Mouse (Mus musculus): Measurements from ENCODE around the gene Afap1. TPM values are rescaled to one million over a fixed set of nuclear protein-coding genes. Genes with fewer than 3 reads are reported as not detected.

Afap1 gene
- total RNA-seq, 1 experiment from 2014 or later = 20.8 TPM

DNA sequence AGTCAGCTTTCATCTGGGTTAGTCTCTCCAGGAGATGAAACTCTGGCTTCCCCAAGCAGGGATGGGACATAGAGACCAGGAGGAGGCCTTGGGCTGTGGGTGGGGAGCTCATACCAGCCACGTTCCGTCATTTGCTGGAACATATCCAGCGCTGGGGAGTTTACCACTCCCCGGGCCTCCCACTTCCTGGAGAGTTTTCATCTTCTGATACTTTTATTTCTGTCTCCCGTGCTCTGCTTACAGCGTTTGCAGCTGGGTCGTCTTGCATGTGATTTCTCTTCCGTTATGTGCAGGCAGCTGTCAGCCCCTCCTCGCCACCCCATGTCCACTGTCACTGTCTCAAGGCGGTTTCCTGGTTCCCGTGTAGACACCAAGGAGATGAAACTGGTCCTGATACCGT lies 80.7 kb downstream of the Afap1 start:
- DNase-seq = peak; percentile 89

DNA sequence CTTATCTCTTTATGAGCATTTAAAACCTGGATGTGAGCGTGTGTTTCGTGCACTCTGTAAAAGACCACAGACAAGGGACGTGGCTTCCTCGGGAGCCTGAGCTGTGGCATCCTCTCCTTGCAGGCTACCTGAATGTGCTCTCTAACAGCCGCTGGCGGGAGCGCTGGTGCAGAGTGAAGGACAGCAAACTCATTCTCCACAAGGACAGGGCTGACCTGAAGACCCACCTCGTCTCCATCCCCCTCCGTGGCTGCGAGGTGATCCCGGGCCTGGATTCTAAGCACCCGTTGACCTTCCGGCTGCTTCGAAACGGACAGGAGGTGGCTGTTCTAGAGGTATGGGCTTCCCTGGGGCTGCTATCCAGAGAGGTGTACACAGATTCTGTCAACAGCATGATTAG lies 81.1 kb downstream of the Afap1 start:
- no peak for DNase-seq

DNA sequence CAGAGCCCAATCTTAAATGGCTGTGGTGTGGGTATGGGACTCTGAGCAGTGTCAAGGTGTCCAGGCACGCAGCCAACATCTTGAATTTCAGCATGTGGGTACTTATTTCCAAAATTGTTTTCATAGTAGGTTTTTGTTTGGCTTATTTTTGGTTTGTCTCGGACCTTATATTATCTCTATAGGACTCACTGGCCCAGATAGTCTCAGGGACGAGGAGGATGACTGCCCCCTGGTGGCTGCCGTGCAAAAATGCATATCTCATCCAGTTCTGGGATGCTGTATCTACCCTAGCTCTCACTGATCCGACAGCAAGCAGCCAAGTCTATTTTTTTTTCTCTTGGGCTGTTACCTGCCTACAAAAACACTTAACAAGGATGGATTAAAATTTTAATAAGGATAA lies 82.6 kb downstream of the Afap1 start:
- DNase-seq = peak; percentile 89

DNA sequence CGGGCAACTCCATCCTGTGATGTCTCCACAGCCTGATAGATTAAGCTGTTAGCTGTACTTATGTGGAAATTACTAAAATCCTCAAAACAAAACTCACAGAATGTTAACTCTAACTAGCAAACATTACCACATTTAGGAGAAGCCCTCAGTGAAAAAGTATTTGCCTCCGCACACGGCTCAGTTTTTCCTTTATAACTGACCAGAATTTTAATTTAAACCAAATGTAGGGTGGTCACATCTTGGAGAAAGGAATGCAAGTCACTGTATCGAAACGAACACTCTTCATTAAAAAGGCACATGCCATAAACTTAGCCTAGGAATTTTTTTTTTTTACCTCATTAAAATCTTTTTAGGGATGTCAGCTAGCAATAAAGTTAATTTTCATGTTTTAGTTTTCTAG lies 87.4 kb downstream of the Afap1 start:
- no peak for DNase-seq

DNA sequence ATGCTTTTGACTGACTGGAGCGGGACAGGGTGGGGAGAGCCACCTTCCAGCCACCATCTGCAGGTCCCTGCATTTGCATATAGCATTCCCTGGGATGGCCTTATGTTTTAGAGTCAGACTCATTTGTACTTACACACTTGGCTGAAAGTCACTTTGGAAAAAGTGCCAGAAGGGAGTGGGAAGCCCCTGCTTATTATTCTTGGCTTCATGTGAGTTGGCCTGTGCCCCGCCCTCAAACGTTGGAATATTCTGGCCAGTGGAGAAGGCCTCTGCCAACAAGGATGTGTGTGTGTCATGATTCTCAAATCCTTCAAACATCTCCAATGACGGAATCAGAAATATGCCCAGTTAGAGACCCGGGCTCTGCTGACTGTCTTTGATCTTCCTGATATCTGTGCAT lies 88.2 kb downstream of the Afap1 start:
- no peak for DNase-seq

DNA sequence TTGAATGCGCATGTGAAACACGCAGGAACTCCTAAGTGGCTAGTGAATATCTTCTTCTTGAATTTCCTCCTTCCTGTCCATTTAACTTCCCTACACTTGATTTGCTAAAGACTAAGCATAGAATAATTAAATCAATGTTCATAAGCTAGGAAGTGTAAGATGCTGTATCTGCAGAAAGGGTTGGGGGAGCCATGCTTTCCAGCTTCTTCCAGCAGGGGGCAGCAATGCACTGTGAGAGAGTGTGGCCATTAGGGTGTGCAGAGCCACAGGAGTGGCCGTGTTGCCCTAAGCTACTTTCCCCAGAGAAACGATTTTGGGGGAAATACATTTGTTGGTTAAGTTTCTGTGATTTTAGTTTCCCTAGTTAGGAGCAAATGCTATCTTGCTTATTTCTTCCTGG lies 88.9 kb downstream of the Afap1 start:
- DNase-seq = peak; percentile 89

DNA sequence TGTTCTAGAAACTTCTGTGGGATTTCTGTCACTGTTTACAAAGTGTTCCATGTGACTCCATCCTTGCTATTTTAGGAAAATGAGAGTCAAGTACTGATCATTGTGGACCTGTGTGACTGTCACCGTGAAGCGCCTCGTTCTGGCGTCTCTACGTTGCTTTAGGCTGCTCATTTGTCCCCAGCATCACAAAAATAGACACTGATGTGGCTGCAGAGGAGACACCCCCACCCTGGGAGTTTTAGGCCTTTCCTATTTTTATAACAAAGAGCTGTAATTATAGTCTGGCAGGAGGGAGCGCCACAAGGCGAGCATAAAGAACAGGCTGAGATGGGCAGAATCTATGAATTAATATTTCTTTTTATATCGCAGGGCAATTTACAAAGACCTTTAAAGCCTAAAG lies 92.5 kb downstream of the Afap1 start:
- DNase-seq = no peak

DNA sequence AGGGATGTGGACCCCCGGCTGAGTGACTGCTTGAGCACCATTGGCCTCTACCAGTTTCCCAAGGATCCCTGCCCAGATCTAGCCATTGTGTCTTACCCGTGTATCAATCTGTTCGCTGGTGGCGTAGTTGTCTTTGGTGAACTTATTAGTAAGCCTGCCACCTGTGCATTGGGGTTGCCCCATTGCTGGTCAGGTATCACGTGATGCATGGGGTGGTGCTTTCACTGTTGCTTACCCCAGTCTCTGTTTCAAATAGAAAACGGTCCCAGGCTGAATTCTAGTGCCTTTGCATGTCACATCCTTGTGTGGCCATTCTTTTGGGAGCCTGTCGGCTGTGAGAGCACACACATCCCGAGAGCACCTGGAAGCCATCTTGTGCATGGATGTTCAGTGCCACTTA lies 95.0 kb downstream of the Afap1 start:
- DNase-seq = no peak

DNA sequence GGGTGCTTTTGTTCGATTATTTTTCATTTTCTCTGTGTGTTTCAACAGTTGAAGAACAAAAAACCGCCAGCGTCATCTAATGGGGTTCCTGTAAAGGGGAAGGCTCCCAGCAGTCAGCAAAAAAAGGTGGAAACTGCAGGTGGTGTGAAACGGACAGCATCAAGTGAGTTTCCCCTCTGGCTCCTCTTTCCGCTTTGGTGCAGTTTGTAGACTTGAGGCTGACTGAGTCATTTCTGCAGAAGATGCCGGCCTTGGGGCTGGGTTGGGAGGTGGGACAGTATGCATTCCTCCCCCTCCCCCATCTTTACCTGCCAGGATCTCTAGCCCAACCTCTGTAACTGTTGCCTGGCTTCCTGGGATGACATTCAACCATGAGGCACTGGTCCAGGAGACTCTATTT lies 96.4 kb downstream of the Afap1 start:
- DNase-seq = no peak

DNA sequence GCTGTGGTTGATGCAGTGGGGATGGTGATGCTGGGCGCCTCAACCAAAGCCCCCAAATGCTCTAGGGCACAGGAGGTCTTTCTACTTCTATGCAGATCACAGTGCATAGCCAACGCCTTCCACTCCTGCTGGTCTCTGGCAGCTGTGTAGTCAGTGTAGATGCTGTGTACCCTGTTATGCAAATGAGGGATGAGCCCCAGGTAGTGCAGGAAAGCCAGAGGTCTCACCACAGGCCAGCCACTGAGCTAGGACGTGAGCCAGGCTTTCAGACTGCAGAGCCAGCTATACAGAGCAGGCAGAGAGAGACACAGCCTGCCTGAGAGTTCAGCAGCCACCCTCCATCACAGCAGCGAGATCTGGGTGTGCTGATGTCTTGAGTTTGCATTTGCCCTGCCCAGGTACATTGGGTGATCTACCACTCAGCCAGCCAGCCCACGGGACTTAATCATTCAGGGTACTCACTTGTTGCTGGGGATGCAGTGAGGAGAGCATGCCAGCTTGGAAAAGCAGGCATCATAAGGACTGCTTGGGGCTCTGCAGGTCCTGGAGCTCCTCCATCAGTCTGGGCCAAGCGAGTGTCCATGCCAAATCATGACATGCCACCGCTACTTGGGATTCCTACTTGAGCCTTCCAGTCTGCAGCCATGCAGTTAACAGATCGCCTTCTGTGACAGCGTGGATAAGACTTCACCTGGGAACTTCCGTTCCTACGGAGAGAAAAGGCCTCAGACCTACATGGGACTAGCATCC lies 97.0 kb downstream of the Afap1 start:
- no peak for DNase-seq

DNA sequence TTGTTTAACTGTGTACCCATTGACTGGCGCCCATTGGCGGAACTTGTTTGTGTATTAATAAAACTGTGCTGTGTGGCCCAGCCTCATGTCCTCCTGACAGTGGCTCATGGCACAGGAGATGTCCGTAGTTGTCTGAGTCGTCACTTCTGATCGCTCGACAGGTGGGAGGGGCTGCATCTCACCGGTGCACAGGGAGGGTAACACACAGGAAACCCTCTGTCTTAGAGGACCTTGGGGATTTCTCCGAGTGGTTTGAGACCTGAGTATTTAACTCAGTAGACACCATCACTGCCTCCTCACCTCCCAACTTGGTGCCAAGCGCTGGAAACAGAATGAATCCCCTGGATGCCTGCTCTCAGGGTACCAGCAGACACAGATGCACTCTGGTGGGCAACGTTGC lies 110.7 kb downstream of the Afap1 start:
- DNase-seq = no peak

DNA sequence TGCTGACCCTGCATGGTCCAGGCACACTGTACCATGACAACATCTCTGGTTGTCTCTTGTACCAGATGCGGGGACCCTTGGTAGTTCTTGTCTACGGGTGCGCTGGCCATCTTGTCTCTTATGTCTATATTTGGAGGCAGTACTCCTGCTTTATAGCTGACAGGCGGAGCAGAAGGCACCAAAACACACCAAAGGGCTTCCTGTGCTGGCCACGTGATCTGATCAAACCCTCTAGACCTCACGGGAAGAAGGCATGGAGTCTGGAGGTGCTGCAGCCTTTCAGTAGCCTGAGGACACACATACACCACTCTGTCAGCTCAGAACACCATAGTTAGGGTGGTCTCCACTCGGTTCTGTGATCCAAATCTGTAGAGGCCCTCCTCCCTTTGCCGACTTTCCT lies 113.0 kb downstream of the Afap1 start:
- DNase-seq = no peak

DNA sequence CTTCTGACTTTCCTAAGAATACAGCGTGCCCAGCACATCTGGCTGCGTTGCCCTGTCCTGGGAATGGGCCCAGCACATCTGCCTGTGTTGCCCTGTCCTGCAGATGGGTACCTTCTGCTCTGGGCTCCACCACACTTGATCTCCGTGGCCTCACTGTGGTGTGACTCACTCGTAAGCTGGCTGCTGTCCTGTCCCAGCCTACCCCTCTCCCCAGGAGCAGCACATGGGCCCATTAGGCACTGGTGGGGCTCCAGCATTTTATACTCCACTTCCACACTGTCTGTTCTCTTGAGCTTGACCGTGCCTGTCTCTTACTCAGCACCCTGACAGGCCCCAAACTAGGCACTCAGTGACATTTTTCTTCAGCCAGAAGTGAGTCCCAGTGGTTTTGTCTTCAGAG lies 113.5 kb downstream of the Afap1 start:
- DNase-seq = no peak

DNA sequence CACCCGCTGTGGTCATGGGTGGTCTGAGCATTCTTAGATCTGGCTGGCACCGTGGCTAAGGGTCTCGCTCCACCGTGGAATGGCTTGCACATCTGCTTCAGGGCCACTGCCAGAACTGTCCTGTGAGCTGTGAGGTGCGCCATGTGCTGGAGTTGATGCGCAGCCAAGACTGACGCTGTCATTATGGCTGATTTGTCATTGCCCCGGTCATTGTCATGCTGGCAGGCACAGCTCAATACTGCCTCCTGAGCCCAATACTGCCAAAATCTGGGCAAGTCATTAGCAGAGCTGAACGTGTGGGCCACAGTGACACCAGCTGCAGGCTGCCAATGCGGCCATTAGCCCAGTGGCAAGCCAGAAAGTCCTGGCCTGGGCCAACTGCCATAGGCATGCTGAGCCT lies 114.5 kb downstream of the Afap1 start:
- DNase-seq = no peak

DNA sequence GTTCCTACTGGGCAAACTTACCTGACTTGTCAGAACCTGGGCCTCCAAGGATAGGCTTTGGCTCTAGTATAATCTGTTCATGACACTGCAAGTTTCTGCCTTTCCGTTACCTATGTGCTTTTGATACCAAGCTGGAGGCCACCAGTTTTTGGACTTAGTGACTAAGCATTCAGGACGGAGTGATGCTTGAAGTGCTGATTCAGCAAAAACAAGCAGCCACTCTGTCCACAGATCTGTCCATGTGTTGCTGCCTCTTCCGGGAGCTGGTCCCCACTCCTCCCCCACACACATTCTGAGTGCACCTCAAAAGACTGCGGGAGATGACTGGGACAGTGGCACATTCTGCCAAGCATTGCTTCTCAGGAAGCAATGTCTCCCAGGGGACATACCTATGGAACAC lies 116.3 kb downstream of the Afap1 start:
- no peak for DNase-seq

DNA sequence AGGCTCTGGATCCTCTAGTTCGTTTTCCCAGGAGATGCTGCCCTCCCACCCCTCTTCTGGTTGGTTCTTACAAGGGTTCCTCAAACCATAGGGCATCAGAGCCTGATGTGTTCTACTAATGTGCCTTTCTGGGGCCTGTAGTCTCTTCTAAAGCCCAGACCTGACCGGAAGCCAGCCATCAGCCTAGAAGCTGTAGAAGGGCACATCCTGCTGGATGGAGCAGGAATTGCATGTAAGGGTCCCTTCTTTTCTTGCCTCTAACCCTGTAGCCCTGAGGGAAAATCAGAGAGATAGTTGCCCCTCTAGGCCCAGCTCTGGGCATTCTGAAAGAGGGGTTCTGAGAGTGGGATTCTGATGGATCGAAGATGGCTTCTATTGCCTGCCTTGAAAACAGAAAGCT lies 125.2 kb downstream of the Afap1 start:
- DNase-seq = no peak

DNA sequence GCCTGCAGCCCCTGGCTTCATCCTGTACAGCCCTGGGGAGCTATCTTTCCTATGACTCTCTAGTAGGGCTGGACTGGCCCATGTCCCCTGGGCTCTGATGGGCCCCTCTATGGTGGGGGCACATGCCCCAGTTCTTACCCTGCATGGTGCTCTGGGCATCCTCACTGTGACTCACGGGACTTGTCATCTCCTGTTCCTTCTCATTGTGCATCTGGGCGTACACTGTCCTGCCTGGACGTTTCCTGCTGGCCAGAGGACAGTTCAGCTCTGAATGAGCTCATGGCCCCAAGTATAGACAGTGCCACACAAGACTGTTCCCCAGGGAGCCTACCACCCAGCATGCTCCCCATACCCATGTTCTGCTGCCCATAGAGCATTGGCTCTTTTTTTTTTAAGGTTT lies 128.0 kb downstream of the Afap1 start:
- DNase-seq = no peak

DNA sequence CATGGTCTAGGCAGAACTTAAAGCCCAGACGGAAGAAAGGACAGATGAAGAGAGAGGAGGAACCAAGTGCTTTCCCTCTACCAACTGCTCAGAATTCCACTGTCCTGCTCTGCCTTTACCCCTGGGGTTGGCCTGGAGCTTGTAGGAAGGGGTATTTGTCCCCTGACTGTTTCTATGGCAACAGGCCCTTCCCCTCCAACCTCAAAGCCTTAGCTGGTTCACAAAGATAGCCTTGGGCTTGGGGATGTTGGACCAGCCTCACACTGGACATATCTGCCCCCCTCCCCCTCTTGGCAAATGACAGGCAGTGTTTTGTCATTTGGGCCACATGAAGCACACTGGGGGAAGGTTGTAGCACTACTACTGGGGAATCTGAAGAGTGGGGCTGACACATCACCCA lies 129.2 kb downstream of the Afap1 start:
- no peak for DNase-seq

DNA sequence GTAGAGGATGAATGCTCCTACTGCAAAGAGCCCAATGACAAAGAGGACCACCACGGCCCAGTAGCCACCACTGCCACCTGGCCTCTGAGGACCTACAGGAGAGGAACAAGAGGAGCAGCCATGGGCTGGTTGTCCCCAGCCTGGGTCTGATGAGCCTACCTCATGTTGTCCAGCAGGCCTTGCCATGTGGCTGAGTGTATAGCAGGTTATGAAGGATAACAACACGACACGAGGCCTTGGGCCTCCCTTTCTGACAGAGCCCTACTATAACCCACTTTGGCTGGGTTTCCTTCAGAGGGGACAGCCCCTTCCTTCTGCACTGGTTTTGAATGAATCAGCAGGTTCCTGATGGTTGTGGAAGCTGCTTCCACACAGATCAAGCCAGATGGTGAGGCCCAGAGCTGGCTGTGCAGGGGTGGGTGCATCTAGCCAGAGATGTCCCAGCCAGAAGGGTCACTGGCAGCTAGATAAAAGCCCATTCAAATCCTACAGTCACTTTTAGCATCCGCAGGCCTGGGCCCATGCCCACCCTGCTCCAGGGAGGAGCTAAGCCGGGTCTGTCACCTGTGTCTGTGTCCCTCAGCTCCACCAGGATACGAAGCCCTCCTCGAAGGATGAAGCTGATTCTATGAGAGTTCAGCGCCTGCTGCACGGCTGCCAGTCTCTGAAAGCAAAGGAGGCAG lies 131.0 kb downstream of the Afap1 start:
- DNase-seq = no peak

DNA sequence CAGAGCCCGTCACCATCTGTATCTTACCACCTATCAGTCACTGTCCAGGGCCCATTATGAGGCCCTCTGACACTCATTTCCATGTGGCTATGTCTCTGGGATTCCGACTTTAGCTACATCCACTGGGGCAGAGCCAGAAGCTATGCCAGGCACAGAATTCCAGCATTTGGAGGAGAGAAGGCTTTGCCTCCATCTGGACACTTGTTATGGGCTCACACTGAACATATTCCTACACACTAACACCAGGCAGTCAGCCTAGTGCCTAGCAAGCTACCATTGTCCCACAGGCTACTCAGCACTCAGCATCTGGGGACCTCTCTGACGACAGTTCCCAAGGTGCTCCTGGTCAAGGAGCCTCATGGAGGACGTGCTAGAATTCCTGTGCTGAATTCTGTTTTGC lies 132.0 kb downstream of the Afap1 start:
- DNase-seq = no peak

DNA sequence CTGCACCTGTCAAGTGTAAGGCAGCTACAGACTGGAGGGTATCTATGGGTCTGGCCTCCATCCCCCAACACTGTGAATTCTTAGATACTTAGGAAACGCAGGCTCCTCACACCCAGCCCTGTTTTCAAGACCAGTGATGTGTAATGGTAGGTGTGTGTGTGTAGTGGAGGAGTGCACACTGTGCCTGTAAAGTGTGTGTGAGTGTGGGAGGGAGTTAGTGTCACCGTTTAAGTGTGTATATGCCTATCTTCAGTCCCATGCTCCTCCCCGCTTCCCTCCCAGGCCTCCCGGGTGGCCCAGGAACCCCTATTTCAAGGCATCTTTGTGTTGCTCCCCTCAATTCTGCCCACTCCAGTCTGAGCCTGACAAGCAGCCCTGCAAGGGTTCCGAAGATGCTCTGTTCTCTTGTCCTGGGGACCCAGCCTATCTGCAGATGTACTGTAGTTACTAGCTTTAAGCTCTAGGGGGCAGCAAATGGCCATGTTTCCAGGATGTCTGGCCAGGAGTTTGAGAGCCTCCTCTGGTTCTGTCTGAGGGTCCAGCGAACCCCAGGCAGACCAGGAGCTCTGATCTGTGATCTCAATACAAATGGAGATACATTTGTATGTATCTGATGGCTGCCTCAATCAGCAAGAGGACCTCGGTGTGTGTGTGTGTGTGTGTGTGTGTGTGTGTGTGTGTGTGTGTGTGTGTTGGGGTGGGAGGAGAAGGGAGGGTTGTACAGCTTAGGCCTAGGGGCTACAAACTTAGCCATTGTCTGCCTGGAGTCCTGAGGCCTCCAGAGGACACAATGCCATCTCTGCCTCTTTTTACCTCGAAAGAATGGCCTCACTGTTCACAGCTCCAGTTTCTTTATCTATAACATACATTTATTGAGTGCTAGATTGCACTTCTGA lies 140.7 kb downstream of the Afap1 start:
- DNase-seq = peak; percentile 63

DNA sequence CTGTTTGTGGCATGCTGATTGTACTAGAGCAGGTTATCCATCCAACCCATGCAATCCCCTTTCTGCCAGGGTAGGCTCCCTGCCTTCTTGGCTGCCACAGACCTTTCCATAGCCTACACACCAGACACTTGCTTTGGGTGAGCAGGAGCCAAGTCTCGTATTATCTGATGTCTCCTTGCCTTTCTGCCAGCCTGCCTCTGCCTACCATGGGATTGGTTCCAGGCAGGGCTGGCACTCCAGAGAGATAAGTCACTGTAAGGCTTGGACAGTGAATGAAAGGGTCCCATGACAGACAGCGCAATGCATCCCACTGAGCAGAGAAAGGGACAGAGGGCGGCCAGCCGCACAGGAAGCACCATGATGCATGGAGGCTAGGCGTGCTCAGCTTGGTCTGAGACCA lies 146.5 kb downstream of the Afap1 start:
- DNase-seq = no peak

All from adrenal gland, postnatal 14 days (tissue).